Comparison of ENCODE assay signal across 25 mouse cellular contexts in genomic region chr8:86698811-86699421, GRCm38 (mm10). TPM values are rescaled to one million over a fixed set of nuclear protein-coding genes. Genes with fewer than 3 reads are reported as not detected.
A peak's percentile ranks its signal among the peaks of the same experiment; 100 is the strongest.
DNase-seq lines count a peak whose midpoint lies in the region; ATAC-seq and TF ChIP-seq lines count a peak whose summit lies in the region.
"Had no signal": no experiment of that assay in that cellular context is flagged by ENCODE, and none has a peak within 500 bp of the region (broad histone marks: within the 10 kb centered on the region; RNA-seq: fewer than 3 reads in every experiment).

No protein-coding gene starts in this region.

- no peak for TF ChIP-seq EP300 in heart, postnatal 0 days (IDR thresholded peaks at IDR 0.05; ENCODE audit: low read depth)

- no peak for DNase-seq in heart, embryonic 10.5 days (ENCODE audit: low spot score)
- DNase-seq in heart, postnatal 0 days (ENCODE audit: low spot score): peak; percentile 30
- DNase-seq in heart, postnatal 4 days: no peak
- peak; percentile 20 for DNase-seq in testis, postnatal 14 days (ENCODE audit: low spot score)
- no peak for DNase-seq in testis, postnatal 10 days (ENCODE audit: low spot score)
- no peak for DNase-seq in cerebellum, postnatal 10 days
- DNase-seq: cerebellum, adult 18-20 months; cerebellum, postnatal 25 days; kidney, adult 11 months; kidney, postnatal 14 days; layer of hippocampus, postnatal 36 days; lung, adult 18-20 months; lung, postnatal 10 days; right cerebral cortex, postnatal 14 days; spleen, adult 18-20 months; thymus, postnatal 14 days had no signal

- no peak overlapping the region for H3K4me2 ChIP-seq in heart, embryonic 11.5 days
- no peak overlapping the region for H3K4me2 ChIP-seq in heart, postnatal 0 days (ENCODE audit: low read depth, low read length)
- H3K4me2 ChIP-seq: embryonic facial prominence, embryonic 12.5 days; liver, embryonic 12.5 days; midbrain, embryonic 11.5 days had no signal

- WGBS in heart, embryonic 10.5 days: 50% methylated on average over 1 of the region's 1 CpGs
- 59% methylated on average over 1 of the region's 1 CpGs for WGBS in heart, embryonic 11.5 days (ENCODE audit: insufficient replicate concordance)
- WGBS in heart, postnatal 0 days: 30% methylated on average over 1 of the region's 1 CpGs
- 34% methylated on average over 1 of the region's 1 CpGs for WGBS in small intestine, adult 2 months

- peak overlapping the region; percentile 32; the same call in 1 of the 2 replicates for H3K27ac ChIP-seq in heart, embryonic 10.5 days
- no peak overlapping the region for H3K27ac ChIP-seq in heart, embryonic 11.5 days (ENCODE audit: low read depth, low read length)
- H3K27ac ChIP-seq in heart, postnatal 0 days (ENCODE audit: low read depth): peak overlapping the region; percentile 11
- H3K27ac ChIP-seq in small intestine, adult 2 months (ENCODE audit: insufficient read depth, low read depth, low read length): 0 out of 2 replicates have a peak overlapping the region, but pooled peaks have one; percentile 4
- H3K27ac ChIP-seq: embryonic facial prominence, embryonic 12.5 days; hindbrain, postnatal 0 days; liver, embryonic 12.5 days had no signal

- H3K27me3 ChIP-seq in heart, embryonic 10.5 days (ENCODE audit: insufficient read depth, poor library complexity, severe bottlenecking): no peaks in the 10 kb centered on the region
- H3K27me3 ChIP-seq in heart, embryonic 11.5 days (ENCODE audit: control insufficient read depth, insufficient read depth, low read length): no peaks in the 10 kb centered on the region
- H3K27me3 ChIP-seq in heart, postnatal 0 days (ENCODE audit: control insufficient read depth, insufficient read depth, low read length): no peaks in the 10 kb centered on the region
- no peaks in the 10 kb centered on the region for H3K27me3 ChIP-seq in small intestine, adult 2 months (ENCODE audit: control insufficient read depth, insufficient read depth, low read length)
- H3K27me3 ChIP-seq: CH12.LX; embryonic facial prominence, embryonic 12.5 days; liver, embryonic 12.5 days; Patski had no signal

- peaks cover 10% of the 10 kb centered on the region for H3K4me1 ChIP-seq in heart, embryonic 10.5 days
- peaks cover 5% of the 10 kb centered on the region; the same call in 1 of the 2 replicates for H3K4me1 ChIP-seq in heart, embryonic 11.5 days (ENCODE audit: control insufficient read depth, insufficient read depth, low read length)
- H3K4me1 ChIP-seq in heart, postnatal 0 days (ENCODE audit: control insufficient read depth, insufficient read depth): no peaks in the 10 kb centered on the region
- H3K4me1 ChIP-seq in small intestine, adult 2 months (ENCODE audit: control insufficient read depth, insufficient read depth, insufficient read length, low read length): peaks cover 4% of the 10 kb centered on the region
- H3K4me1 ChIP-seq: embryonic facial prominence, embryonic 12.5 days had no signal

- no peak for TF ChIP-seq CTCF in heart, postnatal 0 days (IDR thresholded peaks at IDR 0.05; ENCODE audit: low read depth)
- no peak for TF ChIP-seq CTCF in small intestine, adult 2 months (IDR thresholded peaks at IDR 0.05; ENCODE audit: extremely low read depth, insufficient read length, insufficient replicate concordance, low read depth, low read length)

- no peak for TF ChIP-seq POLR2A in small intestine, adult 2 months (IDR thresholded peaks at IDR 0.05; ENCODE audit: low read depth, low read length)

- no peak overlapping the region for H3K4me3 ChIP-seq in heart, embryonic 10.5 days
- no peak overlapping the region for H3K4me3 ChIP-seq in heart, embryonic 11.5 days (ENCODE audit: low read depth, low read length)
- no peak overlapping the region for H3K4me3 ChIP-seq in heart, postnatal 0 days (ENCODE audit: low read depth, low read length)
- H3K4me3 ChIP-seq in small intestine, adult 2 months (ENCODE audit: low read depth, low read length): no peak overlapping the region
- H3K4me3 ChIP-seq: embryonic facial prominence, embryonic 12.5 days; liver, embryonic 12.5 days had no signal

- peaks cover 15% of the 10 kb centered on the region for H3K36me3 ChIP-seq in heart, embryonic 10.5 days
- H3K36me3 ChIP-seq in heart, embryonic 11.5 days (ENCODE audit: control insufficient read depth, insufficient read depth, low read length): no peaks in the 10 kb centered on the region
- H3K36me3 ChIP-seq in heart, postnatal 0 days (replicated peaks; ENCODE audit: control insufficient read depth, insufficient read depth, low read length): peaks cover 20% of the 10 kb centered on the region; the same call in 1 of the 2 replicates
- H3K36me3 ChIP-seq in small intestine, adult 2 months (ENCODE audit: control insufficient read depth, insufficient read depth, low read length): peaks cover 28% of the 10 kb centered on the region

- ATAC-seq in heart, embryonic 11.5 days (replicated peaks; ENCODE audit: insufficient number of reproducible peaks, low FRiP score, low TSS enrichment): no peak
- ATAC-seq in heart, postnatal 0 days (ENCODE audit: insufficient read depth, low read depth): peak; percentile 44
- ATAC-seq: hindbrain, postnatal 0 days; liver, embryonic 12.5 days; Patski had no signal

- no peak overlapping the region for H3K9ac ChIP-seq in heart, embryonic 11.5 days (ENCODE audit: low read depth, low read length)
- H3K9ac ChIP-seq in heart, postnatal 0 days (replicated peaks; ENCODE audit: low read depth, low read length): no peak overlapping the region
- H3K9ac ChIP-seq: embryonic facial prominence, embryonic 12.5 days; liver, embryonic 12.5 days had no signal

- H3K9me3 ChIP-seq in heart, embryonic 10.5 days: no peaks in the 10 kb centered on the region
- no peaks in the 10 kb centered on the region for H3K9me3 ChIP-seq in heart, embryonic 11.5 days (replicated peaks; ENCODE audit: control insufficient read depth, low read length)
- no peaks in the 10 kb centered on the region for H3K9me3 ChIP-seq in heart, postnatal 0 days (replicated peaks; ENCODE audit: control insufficient read depth, low read length)
- H3K9me3 ChIP-seq: embryonic facial prominence, embryonic 12.5 days; G1E; liver, embryonic 12.5 days had no signal

RNA-seq across cellular contexts. Expression of gene Gm10638, which starts 46.6 kb away (rescaled TPM):
- polyA plus RNA-seq in heart, embryonic 10.5 days (2016; fragmentation: Nextera tagmentation; extraction: Ambion mirVana): 2.9 and 4.8 TPM in 2 replicates
- polyA plus RNA-seq in heart, embryonic 11.5 days (2014; fragmentation: Nextera tagmentation; extraction: Ambion mirVana): 1.7 and 2.0 TPM in 2 replicates
- total RNA-seq in heart, postnatal 0 days (2014; rRNA removed; ENCODE audit: low replicate concordance): 4.1 TPM in 1 of 2 replicates, not detected in the other
- polyA plus RNA-seq in heart, postnatal 0 days (2015; fragmentation: Nextera tagmentation; extraction: Ambion mirVana): 4.6 and 5.9 TPM in 2 replicates
- 1 to 10 TPM; 3.0 to 3.6 TPM for total RNA-seq in heart, postnatal 4 days (2021)
- 2.2 and 6.3 TPM in 2 replicates for polyA plus RNA-seq in small intestine, adult 2 months (2012; rRNA removed)
- total RNA-seq: hindbrain, postnatal 0 days had no signal

RNA-seq across cellular contexts. Expression of gene Siah1a, which starts 46.8 kb away (rescaled TPM):
- 29.6 and 39.9 TPM in 2 replicates for polyA plus RNA-seq in heart, embryonic 10.5 days (2016; fragmentation: Nextera tagmentation; extraction: Ambion mirVana)
- polyA plus RNA-seq in heart, embryonic 11.5 days (2014; fragmentation: Nextera tagmentation; extraction: Ambion mirVana): 30.1 and 31.5 TPM in 2 replicates
- total RNA-seq in heart, postnatal 0 days (2014; rRNA removed; ENCODE audit: low replicate concordance): 40.4 and 61.8 TPM in 2 replicates
- polyA plus RNA-seq in heart, postnatal 0 days (2015; fragmentation: Nextera tagmentation; extraction: Ambion mirVana): 29.7 and 31.0 TPM in 2 replicates
- total RNA-seq in heart, postnatal 4 days (2021): 10 to 100 TPM; 30.2 to 31.2 TPM
- 6.8 and 14.7 TPM in 2 replicates for polyA plus RNA-seq in small intestine, adult 2 months (2012; rRNA removed)

Comparison
In these comparisons a context has a peak if more than half of its experiments do, and no peak if none do; other contexts are left out.
1. DNase-seq: peak in heart, postnatal 0 days (single experiment) and testis, postnatal 14 days (single experiment); none in heart, embryonic 10.5 days (single experiment), heart, postnatal 4 days (single experiment), testis, postnatal 10 days (single experiment) and cerebellum, postnatal 10 days (0 of 2).